Mouse (Mus musculus): ENCODE results near the gene Krtap4-13. TPM values are rescaled to one million over a fixed set of nuclear protein-coding genes. Genes with fewer than 3 reads are reported as not detected.

Gene Krtap4-13
- polyA plus RNA-seq (2015; fragmentation: Nextera tagmentation; extraction: Ambion mirVana): not detected in 2 replicates

DNA sequence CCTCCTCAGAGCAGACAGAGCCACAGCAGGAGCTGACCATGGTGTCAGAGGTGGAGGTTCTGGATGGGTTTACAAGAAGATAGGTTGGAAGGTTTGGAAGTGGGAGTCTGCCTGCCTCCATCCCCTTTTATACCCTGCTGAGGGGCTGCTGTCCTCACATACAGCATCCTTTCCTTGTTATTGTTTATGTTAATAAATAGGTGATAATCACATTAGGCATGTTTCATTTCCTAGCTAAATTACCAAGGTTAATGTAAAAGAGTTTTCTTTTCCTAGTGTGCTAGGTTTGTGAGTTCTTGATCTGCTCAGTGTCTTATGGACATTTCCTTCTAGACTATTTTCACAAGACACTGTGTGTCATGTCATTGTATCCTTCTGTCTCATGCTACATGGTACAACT is at the start of gene Krtap4-13:
Gene Krtap4-13, minus strand, starts transcription at position 101 of the 400 bp plus-strand sequence.

DNA sequence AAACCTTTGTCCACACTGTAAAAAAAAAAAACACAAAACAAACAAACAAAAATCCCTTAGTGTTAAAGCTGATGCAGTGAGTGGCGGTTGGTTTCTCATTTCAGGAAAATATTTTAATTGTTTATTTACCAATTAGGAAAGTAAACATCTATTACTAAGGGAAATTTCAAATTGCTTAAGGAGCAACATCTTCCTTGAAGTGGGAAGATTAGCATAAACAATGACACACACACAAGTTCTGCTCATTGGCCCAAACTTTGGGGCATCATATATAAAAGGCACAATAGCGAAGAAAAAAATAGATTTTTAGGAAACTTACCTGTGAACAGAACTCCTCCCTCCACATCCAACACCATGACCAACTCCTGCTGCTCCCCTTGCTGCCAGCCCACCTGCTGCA is 47.9 kb upstream of the Krtap4-13 start, which contains the start of gene Gm11568:
Gene Gm11568, plus strand, starts transcription at position 301 of the 400 bp plus-strand sequence.

DNA sequence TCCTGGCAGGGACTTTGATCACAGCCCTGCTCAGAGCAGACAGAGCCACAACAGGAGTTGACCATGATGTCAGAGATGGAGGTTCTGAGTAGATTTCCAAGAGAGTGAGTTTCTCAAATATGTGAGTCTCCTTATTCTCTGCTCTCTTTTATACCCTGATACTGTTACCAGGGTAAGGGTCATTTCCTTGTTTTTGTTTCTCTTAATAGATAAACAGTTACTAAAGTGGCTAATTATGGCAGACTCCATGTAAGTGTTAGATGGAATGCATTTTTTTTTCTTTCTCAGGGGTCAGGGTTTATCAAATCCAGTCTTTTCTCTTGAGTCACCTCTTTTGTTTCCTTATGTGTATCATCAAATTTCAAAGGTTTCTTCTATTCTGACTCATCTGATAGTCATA is 41.8 kb upstream of the Krtap4-13 start, which contains the start of gene Krtap4-16:
Gene Krtap4-16, minus strand, starts transcription at position 101 of the 400 bp plus-strand sequence.

DNA sequence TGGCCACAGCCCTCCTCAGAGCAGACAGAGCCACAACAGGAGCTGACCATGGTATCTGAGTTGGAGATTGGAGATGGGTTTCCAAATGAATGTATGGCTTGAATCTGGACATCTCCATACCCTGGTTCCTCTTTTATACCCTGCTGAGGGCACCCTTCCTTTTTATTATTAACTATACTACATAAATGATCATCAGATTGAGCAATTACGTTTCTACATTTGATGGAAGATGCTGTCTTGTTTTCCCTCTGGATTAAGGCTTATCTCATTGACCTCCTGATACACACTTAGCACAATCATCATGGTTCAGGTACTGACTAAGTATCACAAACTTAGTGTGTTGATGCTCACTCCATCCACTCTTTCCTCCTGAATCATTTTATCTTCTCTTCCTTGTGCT is 28.3 kb upstream of the Krtap4-13 start, which contains the start of gene 2300003K06Rik:
Gene 2300003K06Rik, minus strand, starts transcription at position 101 of the 400 bp plus-strand sequence.

DNA sequence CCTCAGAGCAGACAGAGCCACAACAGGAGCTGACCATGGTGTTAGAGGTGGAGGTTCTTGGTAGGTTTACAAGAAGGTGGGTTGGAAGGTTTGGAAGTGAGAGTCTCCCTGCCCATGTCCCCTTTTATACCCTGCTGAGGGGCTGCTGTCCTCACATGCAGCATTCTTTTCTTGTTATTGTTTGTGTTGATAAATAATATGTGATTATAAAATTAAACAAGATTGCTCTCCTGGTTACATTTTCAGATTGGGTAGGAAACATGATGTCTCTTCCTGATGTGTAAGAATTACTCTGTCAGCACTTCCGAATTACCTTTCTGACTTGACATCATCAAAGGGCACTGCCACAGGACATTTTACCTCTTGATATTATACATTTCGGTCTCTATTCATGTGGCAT is 5.9 kb upstream of the Krtap4-13 start, which contains the start of gene Gm11564:
Gene Gm11564, minus strand, starts transcription at position 101 of the 400 bp plus-strand sequence.

DNA sequence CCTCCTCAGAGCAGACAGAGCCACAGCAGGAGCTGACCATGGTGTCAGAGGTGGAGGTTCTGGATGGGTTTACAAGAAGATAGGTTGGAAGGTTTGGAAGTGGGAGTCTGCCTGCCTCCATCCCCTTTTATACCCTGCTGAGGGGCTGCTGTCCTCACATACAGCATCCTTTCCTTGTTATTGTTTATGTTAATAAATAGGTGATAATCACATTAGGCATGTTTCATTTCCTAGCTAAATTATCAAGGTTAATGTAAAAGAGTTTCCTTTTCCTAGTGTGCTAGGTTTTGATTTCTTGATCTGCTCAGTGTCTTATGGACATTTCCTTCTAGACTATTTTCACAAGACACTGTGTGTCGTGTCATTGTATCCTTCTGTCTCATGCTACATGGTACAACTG is 5.3 kb downstream of the Krtap4-13 start, which contains the start of gene Gm11554:
Gene Gm11554, minus strand, starts transcription at position 101 of the 400 bp plus-strand sequence.

DNA sequence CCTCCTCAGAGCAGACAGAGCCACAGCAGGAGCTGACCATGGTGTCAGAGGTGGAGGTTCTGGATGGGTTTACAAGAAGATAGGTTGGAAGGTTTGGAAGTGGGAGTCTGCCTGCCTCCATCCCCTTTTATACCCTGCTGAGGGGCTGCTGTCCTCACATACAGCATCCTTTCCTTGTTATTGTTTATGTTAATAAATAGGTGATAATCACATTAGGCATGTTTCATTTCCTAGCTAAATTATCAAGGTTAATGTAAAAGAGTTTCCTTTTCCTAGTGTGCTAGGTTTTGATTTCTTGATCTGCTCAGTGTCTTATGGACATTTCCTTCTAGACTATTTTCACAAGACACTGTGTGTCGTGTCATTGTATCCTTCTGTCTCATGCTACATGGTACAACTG is 10.9 kb downstream of the Krtap4-13 start, which contains the start of gene Gm11569:
Gene Gm11569, minus strand, starts transcription at position 101 of the 400 bp plus-strand sequence.

DNA sequence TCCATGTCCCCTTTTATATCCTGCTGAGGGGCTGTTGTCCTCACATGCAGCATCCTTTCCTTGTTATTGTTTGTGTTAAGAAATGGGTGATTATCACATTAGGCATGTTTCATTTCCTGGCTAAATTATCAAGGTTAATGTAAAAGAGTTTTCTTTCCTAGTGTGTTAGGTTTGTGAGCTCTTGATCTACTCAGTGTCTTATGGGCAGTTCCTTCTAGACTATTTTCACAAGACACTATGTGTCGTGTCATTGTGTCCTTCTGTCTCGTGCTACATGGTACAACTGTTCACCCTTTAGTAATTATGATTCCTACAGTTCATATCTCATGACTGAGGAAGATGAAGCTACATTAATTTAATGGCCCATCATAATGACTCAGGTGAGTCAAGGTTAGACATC is 16.3 kb downstream of the Krtap4-13 start, which contains the start of gene Gm11596:
Gene Gm11596, minus strand, starts transcription at position 101 of the 400 bp plus-strand sequence.

DNA sequence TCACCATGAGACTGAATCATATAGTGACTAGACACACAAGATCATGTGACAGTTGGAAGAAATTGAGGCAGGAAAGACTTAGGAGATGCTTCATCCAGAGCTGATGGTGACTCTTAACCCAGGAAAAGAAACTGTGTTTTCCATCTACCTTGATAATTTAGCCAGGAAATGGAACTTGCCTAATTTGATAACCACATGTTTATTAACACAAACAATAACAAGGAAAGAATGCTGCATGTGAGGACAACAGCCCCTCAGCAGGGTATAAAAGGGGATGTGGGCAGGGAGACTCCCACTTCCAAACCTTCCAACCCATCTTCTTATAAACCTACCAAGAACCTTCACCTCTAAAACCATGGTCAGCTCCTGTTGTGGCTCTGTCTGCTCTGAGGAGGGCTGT is 24.8 kb downstream of the Krtap4-13 start, which contains the start of gene Krtap4-9:
Gene Krtap4-9, plus strand, starts transcription at position 301 of the 400 bp plus-strand sequence.

DNA sequence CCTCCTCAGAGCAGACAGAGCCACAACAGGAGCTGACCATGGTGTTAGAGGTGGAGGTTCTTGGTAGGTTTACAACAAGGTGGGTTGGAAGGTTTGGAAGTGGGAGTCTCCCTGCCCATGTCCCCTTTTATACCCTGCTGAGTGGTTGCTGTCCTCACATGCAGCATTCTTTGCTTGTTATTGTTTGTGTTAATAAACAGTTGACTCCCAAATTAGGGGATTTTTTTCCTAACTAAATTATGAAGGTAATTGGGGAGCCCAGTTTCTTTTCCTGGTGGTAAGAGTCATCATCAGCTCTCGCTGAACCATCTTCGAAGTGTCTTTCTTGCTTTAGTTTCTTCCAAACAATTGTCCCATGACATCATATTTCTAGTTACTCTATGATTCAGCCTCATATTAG is 29.1 kb downstream of the Krtap4-13 start, which contains the start of gene Krtap4-8:
Gene Krtap4-8, minus strand, starts transcription at position 101 of the 400 bp plus-strand sequence.

DNA sequence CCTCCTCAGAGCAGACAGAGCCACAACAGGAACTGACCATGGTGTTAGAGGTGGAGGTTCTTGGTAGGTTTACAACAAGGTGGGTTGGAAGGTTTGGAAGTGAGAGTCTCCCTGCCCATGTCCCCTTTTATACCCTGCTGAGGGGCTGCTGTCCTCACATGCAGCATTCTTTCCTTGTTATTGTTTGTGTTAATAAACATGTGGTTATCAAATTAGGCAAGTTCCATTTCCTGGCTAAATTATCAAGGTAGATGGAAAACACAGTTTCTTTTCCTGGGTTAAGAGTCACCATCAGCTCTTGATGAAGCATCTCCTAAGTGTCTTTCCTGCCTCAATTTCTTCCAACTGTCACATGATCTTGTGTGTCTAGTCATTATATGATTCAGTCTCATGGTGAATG is 36.9 kb downstream of the Krtap4-13 start, which contains the start of gene Gm11595:
Gene Gm11595, minus strand, starts transcription at position 101 of the 400 bp plus-strand sequence.

Other genes starting within 250 kb of the Krtap4-13 start
- not detected in 2 replicates for gene Krtap3-1, start 243.3 kb downstream of the Krtap4-13 start, polyA plus RNA-seq (2015; fragmentation: Nextera tagmentation; extraction: Ambion mirVana)
- not detected in 2 replicates for gene Krtap1-5, start 228.9 kb downstream of the Krtap4-13 start, polyA plus RNA-seq (2015; fragmentation: Nextera tagmentation; extraction: Ambion mirVana)
- gene Krtap1-4, start 226.2 kb downstream of the Krtap4-13 start, polyA plus RNA-seq (2015; fragmentation: Nextera tagmentation; extraction: Ambion mirVana): not detected in 2 replicates
- gene Krtap1-3, start 218.6 kb downstream of the Krtap4-13 start, polyA plus RNA-seq (2015; fragmentation: Nextera tagmentation; extraction: Ambion mirVana): not detected in 2 replicates
- gene Krtap9-3, start 211.8 kb downstream of the Krtap4-13 start, polyA plus RNA-seq (2015; fragmentation: Nextera tagmentation; extraction: Ambion mirVana): not detected in 2 replicates
- not detected in 2 replicates for gene Gm11938, start 206.6 kb downstream of the Krtap4-13 start, polyA plus RNA-seq (2015; fragmentation: Nextera tagmentation; extraction: Ambion mirVana)
- gene Gm11937, start 199.7 kb downstream of the Krtap4-13 start, polyA plus RNA-seq (2015; fragmentation: Nextera tagmentation; extraction: Ambion mirVana): not detected in 2 replicates
- gene Krtap2-4, start 195.0 kb downstream of the Krtap4-13 start, polyA plus RNA-seq (2015; fragmentation: Nextera tagmentation; extraction: Ambion mirVana): not detected in 2 replicates
- not detected in 2 replicates for gene Gm11562, start 189.5 kb downstream of the Krtap4-13 start, polyA plus RNA-seq (2015; fragmentation: Nextera tagmentation; extraction: Ambion mirVana)
- gene Krtap4-1, start 181.7 kb downstream of the Krtap4-13 start, polyA plus RNA-seq (2015; fragmentation: Nextera tagmentation; extraction: Ambion mirVana): not detected in 2 replicates
- gene Krtap4-2, start 174.8 kb downstream of the Krtap4-13 start, polyA plus RNA-seq (2015; fragmentation: Nextera tagmentation; extraction: Ambion mirVana): not detected in 2 replicates
- not detected in 2 replicates for gene Krtap4-7, start 165.8 kb downstream of the Krtap4-13 start, polyA plus RNA-seq (2015; fragmentation: Nextera tagmentation; extraction: Ambion mirVana)
- not detected in 2 replicates for gene Gm11555, start 159.7 kb downstream of the Krtap4-13 start, polyA plus RNA-seq (2015; fragmentation: Nextera tagmentation; extraction: Ambion mirVana)
- gene Gm11563, start 150.9 kb downstream of the Krtap4-13 start, polyA plus RNA-seq (2015; fragmentation: Nextera tagmentation; extraction: Ambion mirVana): not detected in 2 replicates
- gene Krtap4-6, start 143.9 kb downstream of the Krtap4-13 start, polyA plus RNA-seq (2015; fragmentation: Nextera tagmentation; extraction: Ambion mirVana): not detected in 2 replicates
- gene Gm14190, start 119.2 kb downstream of the Krtap4-13 start, polyA plus RNA-seq (2015; fragmentation: Nextera tagmentation; extraction: Ambion mirVana): not detected in 2 replicates
- gene Gm14180, start 75.6 kb downstream of the Krtap4-13 start, polyA plus RNA-seq (2015; fragmentation: Nextera tagmentation; extraction: Ambion mirVana): not detected in 2 replicates
- gene Gm11595, start 37.0 kb downstream of the Krtap4-13 start, polyA plus RNA-seq (2015; fragmentation: Nextera tagmentation; extraction: Ambion mirVana): not detected in 2 replicates
- not detected in 2 replicates for gene Krtap4-8, start 29.2 kb downstream of the Krtap4-13 start, polyA plus RNA-seq (2015; fragmentation: Nextera tagmentation; extraction: Ambion mirVana)
- gene Krtap4-9, start 24.7 kb downstream of the Krtap4-13 start, polyA plus RNA-seq (2015; fragmentation: Nextera tagmentation; extraction: Ambion mirVana): not detected in 2 replicates
- not detected in 2 replicates for gene Gm11596, start 16.4 kb downstream of the Krtap4-13 start, polyA plus RNA-seq (2015; fragmentation: Nextera tagmentation; extraction: Ambion mirVana)
- gene Gm11569, start 11.0 kb downstream of the Krtap4-13 start, polyA plus RNA-seq (2015; fragmentation: Nextera tagmentation; extraction: Ambion mirVana): not detected in 2 replicates
- gene Gm11554, start 5.4 kb downstream of the Krtap4-13 start, polyA plus RNA-seq (2015; fragmentation: Nextera tagmentation; extraction: Ambion mirVana): not detected in 2 replicates
- gene Gm11564, start 5.8 kb upstream of the Krtap4-13 start, polyA plus RNA-seq (2015; fragmentation: Nextera tagmentation; extraction: Ambion mirVana): not detected in 2 replicates
- not detected in 2 replicates for gene 2300003K06Rik, start 28.2 kb upstream of the Krtap4-13 start, polyA plus RNA-seq (2015; fragmentation: Nextera tagmentation; extraction: Ambion mirVana)
- not detected in 2 replicates for gene Krtap4-16, start 41.7 kb upstream of the Krtap4-13 start, polyA plus RNA-seq (2015; fragmentation: Nextera tagmentation; extraction: Ambion mirVana)
- not detected in 2 replicates for gene Gm11568, start 48.0 kb upstream of the Krtap4-13 start, polyA plus RNA-seq (2015; fragmentation: Nextera tagmentation; extraction: Ambion mirVana)
- gene Gm11559, start 54.6 kb upstream of the Krtap4-13 start, polyA plus RNA-seq (2015; fragmentation: Nextera tagmentation; extraction: Ambion mirVana): not detected in 2 replicates
- not detected in 2 replicates for gene Krtap9-1, start 63.5 kb upstream of the Krtap4-13 start, polyA plus RNA-seq (2015; fragmentation: Nextera tagmentation; extraction: Ambion mirVana)
- gene Gm11567, start 69.3 kb upstream of the Krtap4-13 start, polyA plus RNA-seq (2015; fragmentation: Nextera tagmentation; extraction: Ambion mirVana): not detected in 2 replicates
- not detected in 2 replicates for gene Krtap31-1, start 98.0 kb upstream of the Krtap4-13 start, polyA plus RNA-seq (2015; fragmentation: Nextera tagmentation; extraction: Ambion mirVana)
- not detected in 2 replicates for gene Gm11565, start 104.9 kb upstream of the Krtap4-13 start, polyA plus RNA-seq (2015; fragmentation: Nextera tagmentation; extraction: Ambion mirVana)
- not detected in 2 replicates for gene Krtap31-2, start 126.4 kb upstream of the Krtap4-13 start, polyA plus RNA-seq (2015; fragmentation: Nextera tagmentation; extraction: Ambion mirVana)
- not detected in 2 replicates for gene Krtap9-5, start 138.6 kb upstream of the Krtap4-13 start, polyA plus RNA-seq (2015; fragmentation: Nextera tagmentation; extraction: Ambion mirVana)
- gene Krtap29-1, start 169.2 kb upstream of the Krtap4-13 start, polyA plus RNA-seq (2015; fragmentation: Nextera tagmentation; extraction: Ambion mirVana): not detected in 2 replicates
- not detected in 2 replicates for gene Krtap16-1, start 176.7 kb upstream of the Krtap4-13 start, polyA plus RNA-seq (2015; fragmentation: Nextera tagmentation; extraction: Ambion mirVana)
- 0.35 TPM in 1 of 2 replicates, not detected in the other for gene Krtap17-1, start 184.1 kb upstream of the Krtap4-13 start, polyA plus RNA-seq (2015; fragmentation: Nextera tagmentation; extraction: Ambion mirVana)
- not detected in 2 replicates for gene Krt33a, start 206.3 kb upstream of the Krtap4-13 start, polyA plus RNA-seq (2015; fragmentation: Nextera tagmentation; extraction: Ambion mirVana)
- 1.1 and 1.4 TPM in 2 replicates for gene Krt33b, start 220.0 kb upstream of the Krtap4-13 start, polyA plus RNA-seq (2015; fragmentation: Nextera tagmentation; extraction: Ambion mirVana)
- gene Krt34, start 231.7 kb upstream of the Krtap4-13 start, polyA plus RNA-seq (2015; fragmentation: Nextera tagmentation; extraction: Ambion mirVana): not detected in 2 replicates
- 0.22 and 0.33 TPM in 2 replicates for gene Krt31, start 240.7 kb upstream of the Krtap4-13 start, polyA plus RNA-seq (2015; fragmentation: Nextera tagmentation; extraction: Ambion mirVana)

All from skeletal muscle tissue, postnatal 0 days (tissue).